Mouse (Mus musculus): ENCODE measurements around the gene Iqcd. TPM values are rescaled to one million over a fixed set of nuclear protein-coding genes. Genes with fewer than 3 reads are reported as not detected.

The Iqcd gene
- polyA plus RNA-seq, 1 experiment: not detected

GRCm38 (mm10) chr5:120605688-120606087 is 16.9 kb downstream of the Iqcd start:
- Histone ChIP-seq H3K4me1 (ENCODE audit: control insufficient read depth, insufficient read depth, low read length) (peaks cover 11% of the 10 kb centered on the region), H3K27ac (ENCODE audit: insufficient read depth, low read depth, low read length) (no peak overlapping the region), H3K4me3 (ENCODE audit: insufficient read depth, low read depth, low read length) (peak overlapping the region; percentile 45)
- TF ChIP-seq POLR2A (IDR thresholded peaks at IDR 0.05; ENCODE audit: insufficient read depth, low read depth, low read length): no peak
- no peak; the same call in 1 of the 2 replicates for TF ChIP-seq CTCF (IDR thresholded peaks at IDR 0.05; ENCODE audit: insufficient read depth, low read depth, low read length)
- WGBS: 1% methylated on average over 8 of the region's 8 CpGs

DNA sequence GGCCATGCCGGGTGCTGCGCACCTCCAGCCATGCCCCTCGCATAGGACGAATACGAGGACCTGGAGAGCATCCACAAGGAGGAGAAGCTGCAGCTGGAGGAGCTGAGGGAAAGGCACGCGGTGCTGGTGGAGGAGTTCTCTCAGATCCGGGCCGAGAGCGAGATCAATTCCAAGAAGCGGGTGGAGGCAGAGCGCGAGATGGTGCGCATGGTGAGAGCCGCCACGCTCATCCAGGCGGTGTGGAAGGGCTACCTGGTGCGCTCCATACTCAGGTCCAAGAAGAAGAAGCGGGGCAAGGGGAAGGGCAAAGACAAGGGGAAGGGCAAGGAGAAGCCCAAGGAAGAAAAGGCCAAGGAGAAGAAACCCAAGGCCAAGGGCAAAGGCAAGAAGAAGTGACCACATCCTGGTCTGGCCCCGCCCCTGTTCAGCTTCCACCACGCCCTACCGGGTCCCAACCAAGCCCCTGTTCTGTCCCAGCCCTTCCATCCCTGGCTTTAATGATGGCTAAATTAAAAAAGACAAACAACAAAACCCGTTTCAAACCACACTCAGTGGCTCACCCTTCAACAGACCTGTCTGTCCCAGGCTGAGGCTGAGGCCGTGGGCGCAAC is 17.9 kb downstream of the Iqcd start:
- Histone ChIP-seq H3K4me1 (ENCODE audit: control insufficient read depth, insufficient read depth, low read length) (peaks cover 20% of the 10 kb centered on the region), H3K27ac (ENCODE audit: insufficient read depth, low read depth, low read length) (no peak overlapping the region), H3K4me3 (ENCODE audit: insufficient read depth, low read depth, low read length) (no peak overlapping the region)
- no peak for TF ChIP-seq POLR2A (IDR thresholded peaks at IDR 0.05; ENCODE audit: insufficient read depth, low read depth, low read length)
- TF ChIP-seq CTCF (IDR thresholded peaks at IDR 0.05; ENCODE audit: insufficient read depth, low read depth, low read length): no peak
- WGBS: 78% methylated on average over 25 of the region's 25 CpGs

- WGBS: 82% methylated on average over 3 of the region's 3 CpGs
- H3K27ac ChIP-seq (ENCODE audit: insufficient read depth, low read depth, low read length): no peak overlapping the region
- H3K4me1 ChIP-seq (ENCODE audit: control insufficient read depth, insufficient read depth, low read length): peaks cover 20% of the 10 kb centered on the region
- no peak overlapping the region for H3K4me3 ChIP-seq (ENCODE audit: insufficient read depth, low read depth, low read length)
- TF ChIP-seq CTCF (IDR thresholded peaks at IDR 0.05; ENCODE audit: insufficient read depth, low read depth, low read length) (no peak), POLR2A (IDR thresholded peaks at IDR 0.05; ENCODE audit: insufficient read depth, low read depth, low read length) (no peak)
Measured at GRCm38 (mm10) chr5:120607335-120607734, 18.5 kb downstream of the Iqcd start.

DNA sequence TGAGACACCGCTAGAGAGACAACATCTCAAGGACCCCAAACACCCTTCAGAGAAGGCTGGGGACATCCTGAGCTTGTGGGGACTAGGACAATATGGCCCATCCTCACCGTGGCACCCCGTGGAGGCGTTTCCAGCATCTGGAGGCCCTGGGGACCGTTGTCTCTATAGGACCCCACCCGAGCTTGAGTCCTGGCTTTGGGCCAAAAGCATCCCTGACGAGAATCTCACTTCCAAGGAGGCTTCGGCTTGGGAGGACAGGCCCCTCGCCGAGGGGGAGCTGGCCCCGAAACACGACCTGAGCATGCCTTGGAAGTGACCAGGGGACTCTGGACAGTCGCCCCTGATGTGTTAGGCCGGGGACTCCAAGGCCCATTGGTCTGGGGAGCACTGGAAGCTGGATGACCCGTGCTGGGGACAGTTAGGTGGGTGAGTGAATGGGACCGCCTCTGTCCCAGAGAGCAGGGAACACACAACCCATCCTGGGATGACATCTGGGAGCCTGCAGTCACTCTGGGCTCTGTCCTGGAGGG is 20.5 kb downstream of the Iqcd start:
- WGBS: 70% methylated on average over 16 of the region's 16 CpGs

GRCm38 (mm10) chr5:120610906-120611305 is 22.1 kb downstream of the Iqcd start:
- WGBS: 80% methylated on average over 5 of the region's 5 CpGs
- TF ChIP-seq POLR2A (IDR thresholded peaks at IDR 0.05; ENCODE audit: insufficient read depth, low read depth, low read length): no peak
- TF ChIP-seq CTCF (IDR thresholded peaks at IDR 0.05; ENCODE audit: insufficient read depth, low read depth, low read length): no peak
- Histone ChIP-seq H3K27ac (ENCODE audit: insufficient read depth, low read depth, low read length) (no peak overlapping the region), H3K4me3 (ENCODE audit: insufficient read depth, low read depth, low read length) (peak overlapping the region; percentile 61; the same call in 1 of the 2 replicates), H3K4me1 (ENCODE audit: control insufficient read depth, insufficient read depth, low read length) (peaks cover 19% of the 10 kb centered on the region)

More for the DNA sequence above, 20.5 kb downstream of the Iqcd start:
- Histone ChIP-seq H3K4me3 (ENCODE audit: insufficient read depth, low read depth, low read length) (no peak overlapping the region), H3K4me1 (ENCODE audit: control insufficient read depth, insufficient read depth, low read length) (peaks cover 24% of the 10 kb centered on the region), H3K27ac (ENCODE audit: insufficient read depth, low read depth, low read length) (no peak overlapping the region)
- no peak for TF ChIP-seq POLR2A (IDR thresholded peaks at IDR 0.05; ENCODE audit: insufficient read depth, low read depth, low read length)
- no peak for TF ChIP-seq CTCF (IDR thresholded peaks at IDR 0.05; ENCODE audit: insufficient read depth, low read depth, low read length)

- 32% methylated on average over 8 of the region's 8 CpGs for WGBS
- Histone ChIP-seq H3K27ac (ENCODE audit: insufficient read depth, low read depth, low read length) (no peak overlapping the region), H3K4me3 (ENCODE audit: insufficient read depth, low read depth, low read length) (peak overlapping the region; percentile 61), H3K4me1 (ENCODE audit: control insufficient read depth, insufficient read depth, low read length) (peaks cover 19% of the 10 kb centered on the region)
- TF ChIP-seq POLR2A (IDR thresholded peaks at IDR 0.05; ENCODE audit: insufficient read depth, low read depth, low read length) (no peak), CTCF (IDR thresholded peaks at IDR 0.05; ENCODE audit: insufficient read depth, low read depth, low read length) (no peak)
Measured at GRCm38 (mm10) chr5:120611416-120611815, 22.6 kb downstream of the Iqcd start.

DNA sequence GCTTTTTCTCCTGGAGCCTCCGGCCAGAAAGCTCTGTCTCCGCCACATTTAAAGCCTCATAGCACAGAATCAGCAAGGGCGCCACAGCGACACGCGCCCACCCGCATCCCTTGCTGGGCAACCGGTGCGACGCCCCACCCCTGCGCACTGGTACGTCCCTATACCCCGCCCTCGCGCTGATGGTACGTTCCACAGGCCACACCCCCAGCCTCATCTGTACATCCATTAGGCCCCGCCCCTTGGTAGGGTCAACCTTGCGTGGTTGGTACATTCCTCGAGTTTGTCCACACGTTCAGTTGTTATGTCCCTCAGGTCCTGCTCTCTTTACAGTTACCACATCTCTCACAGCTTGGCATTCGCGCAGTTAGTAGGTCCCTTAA is 23.6 kb downstream of the Iqcd start, which contains the start of the genes Rita1 and Ddx54:
Gene Rita1, minus strand, starts transcription at position 148 of the 380 bp plus-strand sequence.
Gene Ddx54, plus strand, starts transcription at position 298 of the 380 bp plus-strand sequence.
- Histone ChIP-seq H3K27ac (ENCODE audit: insufficient read depth, low read depth, low read length) (peak within 1 kb of the TSS; percentile 99), H3K4me3 (ENCODE audit: insufficient read depth, low read depth, low read length) (peak within 1 kb of the TSS; percentile 72), H3K4me1 (ENCODE audit: control insufficient read depth, insufficient read depth, low read length) (peaks cover 19% of the 10 kb centered on the region)
- under 1% methylated on average over 22 of the region's 22 CpGs for WGBS
- TF ChIP-seq CTCF (IDR thresholded peaks at IDR 0.05; ENCODE audit: insufficient read depth, low read depth, low read length) (no peak), POLR2A (IDR thresholded peaks at IDR 0.05; ENCODE audit: insufficient read depth, low read depth, low read length) (peak; percentile 73)

GRCm38 (mm10) chr5:120612822-120613604 is 24.2 kb downstream of the Iqcd start:
- Histone ChIP-seq H3K4me3 (ENCODE audit: insufficient read depth, low read depth, low read length) (peak overlapping the region; percentile 72), H3K4me1 (ENCODE audit: control insufficient read depth, insufficient read depth, low read length) (peaks cover 19% of the 10 kb centered on the region), H3K27ac (ENCODE audit: insufficient read depth, low read depth, low read length) (peak overlapping the region; percentile 99)
- TF ChIP-seq POLR2A (IDR thresholded peaks at IDR 0.05; ENCODE audit: insufficient read depth, low read depth, low read length) (peak; percentile 83), CTCF (IDR thresholded peaks at IDR 0.05; ENCODE audit: insufficient read depth, low read depth, low read length) (no peak)
- under 1% methylated on average over 68 of the region's 69 CpGs for WGBS

DNA sequence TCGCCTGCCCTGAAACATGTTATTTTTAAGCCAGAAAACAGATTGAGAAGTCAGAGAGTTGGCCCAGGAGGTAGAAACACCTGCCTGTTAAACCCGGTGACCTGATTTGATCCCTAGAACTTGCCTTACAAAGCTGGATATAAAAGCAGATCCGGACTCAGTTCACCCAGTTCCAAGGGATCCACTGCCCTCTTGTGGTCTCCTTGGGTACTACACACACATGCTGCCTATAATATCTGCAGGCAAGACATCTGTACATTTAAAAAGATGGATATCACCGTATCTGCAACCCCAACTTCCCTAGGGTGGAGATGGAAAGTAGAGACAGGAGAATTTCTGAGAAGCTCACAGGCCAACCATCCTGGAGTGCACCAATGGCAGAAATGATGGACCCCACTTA is 27.1 kb downstream of the Iqcd start:
- Histone ChIP-seq H3K4me1 (ENCODE audit: control insufficient read depth, insufficient read depth, low read length) (peaks cover 14% of the 10 kb centered on the region), H3K27ac (ENCODE audit: insufficient read depth, low read depth, low read length) (no peak overlapping the region), H3K4me3 (ENCODE audit: insufficient read depth, low read depth, low read length) (no peak overlapping the region)
- no peak for TF ChIP-seq CTCF (IDR thresholded peaks at IDR 0.05; ENCODE audit: insufficient read depth, low read depth, low read length)
- TF ChIP-seq POLR2A (IDR thresholded peaks at IDR 0.05; ENCODE audit: insufficient read depth, low read depth, low read length): no peak
- WGBS: 96% methylated on average over 4 of the region's 4 CpGs
